Mouse (Mus musculus): ENCODE results near the gene Lpp. TPM values are rescaled to one million over a fixed set of nuclear protein-coding genes. Genes with fewer than 3 reads are reported as not detected.
A peak's percentile ranks its signal among the peaks of the same experiment; 100 is the strongest.

The Lpp gene
- polyA plus RNA-seq, 1 experiment from 2014 or later, result 13.3 TPM

DNA sequence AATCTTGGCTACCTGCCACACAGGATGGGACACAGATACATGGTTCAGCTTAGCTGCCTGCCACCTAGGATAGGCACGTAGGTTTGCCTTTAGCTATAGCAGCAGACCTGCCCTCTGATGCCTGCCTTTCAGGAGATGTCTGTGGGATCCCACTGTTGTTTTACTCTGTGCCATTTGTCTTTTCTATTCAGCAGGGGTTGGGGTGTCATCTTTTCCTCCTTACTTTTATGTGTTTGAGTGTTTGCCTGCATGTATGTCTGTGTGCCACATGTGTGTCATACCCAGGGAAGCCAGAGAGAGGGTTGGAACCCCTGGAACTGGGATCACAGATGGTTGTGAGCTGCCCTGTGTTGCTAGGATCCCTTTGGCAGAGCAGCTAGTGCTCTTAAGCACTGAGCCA, 84.7 kb downstream of the Lpp start:
- no peak overlapping the region for H3K4me2 ChIP-seq
- peaks cover 20% of the 10 kb centered on the region for H3K4me1 ChIP-seq (replicated peaks)
- ATAC-seq (ENCODE audit: low read depth), result no peak
- 71% methylated on average over 1 of the region's 1 CpGs for WGBS
- H3K36me3 ChIP-seq, result no peaks in the 10 kb centered on the region
- no peak overlapping the region for H3K9ac ChIP-seq
- no peaks in the 10 kb centered on the region for H3K27me3 ChIP-seq
- no peak overlapping the region for H3K4me3 ChIP-seq
- H3K27ac ChIP-seq (replicated peaks), result no peak overlapping the region
- H3K9me3 ChIP-seq, result no peaks in the 10 kb centered on the region

DNA sequence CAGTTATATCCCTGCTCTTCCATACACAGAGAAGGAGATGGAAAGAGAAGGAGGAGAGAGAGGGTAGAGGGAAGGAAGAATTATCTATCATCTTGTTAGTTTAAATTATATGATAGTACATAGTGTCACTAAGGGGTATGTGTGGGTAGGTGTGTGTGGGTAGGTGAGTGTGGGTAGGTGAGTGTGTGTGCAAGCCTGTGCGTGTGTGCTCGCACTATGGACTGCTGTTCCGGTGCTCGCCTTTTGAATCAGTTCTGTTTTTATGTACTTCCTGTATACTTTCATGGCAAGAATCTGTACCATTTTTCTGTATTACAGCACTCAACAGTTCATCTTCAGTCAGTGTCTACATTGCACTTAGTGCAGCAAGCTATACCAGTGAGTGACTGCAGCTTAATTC, 85.5 kb downstream of the Lpp start:
- 89% methylated on average over 4 of the region's 4 CpGs for WGBS

DNA sequence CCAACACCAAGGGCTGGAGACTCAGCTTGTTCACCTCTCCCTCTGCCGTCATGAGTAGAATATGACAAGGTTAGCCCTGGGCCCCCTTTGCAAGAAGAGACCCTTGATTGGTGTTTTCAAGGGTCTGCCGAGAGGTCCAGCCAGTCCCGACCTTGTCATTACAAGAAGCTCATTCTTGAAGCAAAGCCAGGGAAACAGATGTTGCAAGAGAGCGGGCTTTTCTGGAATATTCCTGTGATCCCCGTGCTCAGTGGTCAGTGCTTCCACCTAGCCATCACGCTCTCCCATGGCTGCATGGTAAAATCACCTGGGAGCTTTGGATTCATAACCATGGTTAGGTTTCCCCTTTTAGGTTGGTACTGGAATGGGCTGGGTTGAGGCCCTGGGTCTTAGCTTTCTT, 89.3 kb downstream of the Lpp start:
- no peak overlapping the region for H3K27ac ChIP-seq (replicated peaks)
- ATAC-seq (ENCODE audit: low read depth), result no peak
- H3K9ac ChIP-seq, result no peak overlapping the region
- H3K4me3 ChIP-seq, result no peak overlapping the region
- 90% methylated on average over 6 of the region's 6 CpGs for WGBS
- no peaks in the 10 kb centered on the region for H3K27me3 ChIP-seq
- 0 out of 2 replicates have a peak, but pooled peaks cover 2% of the 10 kb centered on the region for H3K4me1 ChIP-seq (replicated peaks)
- H3K4me2 ChIP-seq, result no peak overlapping the region
- no peaks in the 10 kb centered on the region for H3K36me3 ChIP-seq
- 0 out of 2 replicates have a peak, but pooled peaks cover 4% of the 10 kb centered on the region for H3K9me3 ChIP-seq

More for the DNA sequence above, 85.5 kb downstream of the Lpp start:
- Histone ChIP-seq H3K36me3 (no peaks in the 10 kb centered on the region), H3K4me3 (no peak overlapping the region), H3K27me3 (no peaks in the 10 kb centered on the region), H3K9me3 (no peaks in the 10 kb centered on the region), H3K4me2 (no peak overlapping the region), H3K9ac (no peak overlapping the region), H3K27ac (replicated peaks) (no peak overlapping the region), H3K4me1 (replicated peaks) (peaks cover 20% of the 10 kb centered on the region)
- no peak for ATAC-seq (ENCODE audit: low read depth)

DNA sequence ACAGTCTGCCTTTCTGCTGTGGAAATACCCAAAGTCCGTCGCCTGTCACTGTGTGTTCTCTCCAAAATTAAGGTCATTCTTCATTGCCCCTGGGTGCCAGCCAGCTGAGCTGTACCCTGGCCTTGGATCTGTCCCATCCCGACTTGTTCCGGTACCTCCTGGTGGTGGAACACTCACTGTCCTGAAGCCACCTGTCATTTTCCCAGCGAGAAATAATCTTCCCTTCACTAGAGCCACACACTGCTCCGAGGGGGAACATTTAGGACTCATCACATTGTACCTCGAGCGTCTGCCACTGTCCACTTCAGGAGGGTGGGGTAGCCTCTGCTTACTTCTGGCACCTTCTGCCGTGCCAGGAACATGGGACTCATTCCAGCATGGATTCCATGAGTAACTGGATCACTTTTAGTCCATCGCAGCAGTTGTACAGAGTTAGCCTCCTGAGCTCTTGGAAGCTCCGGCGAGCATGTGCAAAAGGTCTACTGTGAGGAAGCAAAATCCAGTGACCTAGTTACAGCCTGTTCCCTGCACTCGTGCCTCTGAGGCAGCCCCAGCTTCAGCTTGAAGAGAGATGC, 90.3 kb downstream of the Lpp start:
- Histone ChIP-seq H3K4me2 (no peak overlapping the region), H3K36me3 (no peaks in the 10 kb centered on the region), H3K27me3 (no peaks in the 10 kb centered on the region), H3K27ac (replicated peaks) (no peak overlapping the region), H3K9me3 (0 out of 2 replicates have a peak, but pooled peaks cover 4% of the 10 kb centered on the region), H3K4me3 (no peak overlapping the region), H3K4me1 (replicated peaks) (peaks cover 11% of the 10 kb centered on the region), H3K9ac (no peak overlapping the region)
- no peak for ATAC-seq (ENCODE audit: low read depth)
- 89% methylated on average over 13 of the region's 13 CpGs for WGBS

DNA sequence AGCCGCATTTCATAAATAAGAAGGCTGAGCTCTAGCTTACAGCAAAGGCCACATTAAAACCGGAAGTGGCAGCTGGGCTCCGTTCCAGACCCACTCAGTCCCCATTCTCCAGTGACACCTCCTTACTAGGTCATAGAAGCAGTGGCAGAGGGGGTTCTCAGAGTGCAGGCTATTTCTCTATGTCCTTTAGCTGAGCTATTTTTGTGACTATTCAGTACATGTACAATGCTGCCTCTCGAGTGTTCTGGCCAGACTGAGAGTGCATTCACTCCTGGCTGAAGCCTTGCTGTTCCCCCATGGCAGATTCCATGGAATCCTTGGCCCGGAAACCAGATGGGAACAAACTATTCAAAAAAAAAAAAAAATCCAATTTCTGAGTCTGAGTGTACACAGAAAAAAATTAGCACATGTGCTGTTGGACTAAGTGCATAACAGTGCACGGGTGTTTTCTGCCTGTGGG, 94.5 kb downstream of the Lpp start:
- no peaks in the 10 kb centered on the region for H3K27me3 ChIP-seq
- peaks cover 43% of the 10 kb centered on the region for H3K4me1 ChIP-seq (replicated peaks)
- H3K4me2 ChIP-seq, result no peak overlapping the region
- H3K4me3 ChIP-seq, result no peak overlapping the region
- H3K27ac ChIP-seq (replicated peaks), result 0 out of 2 replicates have a peak overlapping the region, but pooled peaks have one; percentile 33
- no peak overlapping the region for H3K9ac ChIP-seq
- 60% methylated on average over 6 of the region's 6 CpGs for WGBS
- H3K9me3 ChIP-seq, result 0 out of 2 replicates have a peak, but pooled peaks cover 4% of the 10 kb centered on the region
- H3K36me3 ChIP-seq, result no peaks in the 10 kb centered on the region
- no peak for ATAC-seq (ENCODE audit: low read depth)

DNA sequence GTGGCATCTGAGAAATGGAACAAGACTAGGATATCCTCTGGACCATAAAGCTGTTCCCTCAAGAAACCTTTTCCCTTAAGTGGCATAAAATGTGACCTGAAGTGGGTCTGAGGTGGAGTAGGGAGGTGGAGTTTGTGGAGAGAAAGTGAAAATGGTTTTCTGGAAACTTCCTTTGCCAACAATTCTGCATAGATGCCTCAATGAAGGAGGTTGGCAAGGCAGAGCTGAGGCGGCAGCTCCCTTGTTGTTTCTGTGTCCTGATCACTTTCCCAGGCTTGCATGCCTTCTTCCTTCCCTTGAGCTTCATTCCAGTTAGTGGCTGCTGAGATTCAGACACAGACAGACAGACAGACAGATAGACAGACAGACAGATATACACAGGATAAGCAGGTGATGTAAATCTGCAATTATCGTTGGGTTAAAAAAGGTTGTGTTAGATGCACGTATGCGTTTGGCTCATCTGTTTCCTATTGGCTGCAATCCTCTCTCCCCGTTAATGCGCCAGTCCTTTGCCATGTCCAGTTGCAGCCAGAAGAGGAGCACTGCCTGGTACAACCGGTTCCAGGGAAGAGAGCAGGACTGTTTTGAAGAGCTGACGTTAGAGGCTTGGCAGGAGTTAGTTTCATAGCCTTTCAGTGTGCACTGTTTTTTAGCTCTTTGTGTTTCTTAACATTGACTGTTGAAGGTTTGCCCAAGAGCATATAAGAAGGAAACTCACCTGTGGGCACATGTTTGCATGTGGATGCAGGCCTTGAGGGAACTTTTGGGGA, 96.4 kb downstream of the Lpp start:
- Histone ChIP-seq H3K4me2 (no peak overlapping the region), H3K27ac (replicated peaks) (peak overlapping the region; percentile 61; the same call in 1 of the 2 replicates)
- 90% methylated on average over 8 of the region's 8 CpGs for WGBS

DNA sequence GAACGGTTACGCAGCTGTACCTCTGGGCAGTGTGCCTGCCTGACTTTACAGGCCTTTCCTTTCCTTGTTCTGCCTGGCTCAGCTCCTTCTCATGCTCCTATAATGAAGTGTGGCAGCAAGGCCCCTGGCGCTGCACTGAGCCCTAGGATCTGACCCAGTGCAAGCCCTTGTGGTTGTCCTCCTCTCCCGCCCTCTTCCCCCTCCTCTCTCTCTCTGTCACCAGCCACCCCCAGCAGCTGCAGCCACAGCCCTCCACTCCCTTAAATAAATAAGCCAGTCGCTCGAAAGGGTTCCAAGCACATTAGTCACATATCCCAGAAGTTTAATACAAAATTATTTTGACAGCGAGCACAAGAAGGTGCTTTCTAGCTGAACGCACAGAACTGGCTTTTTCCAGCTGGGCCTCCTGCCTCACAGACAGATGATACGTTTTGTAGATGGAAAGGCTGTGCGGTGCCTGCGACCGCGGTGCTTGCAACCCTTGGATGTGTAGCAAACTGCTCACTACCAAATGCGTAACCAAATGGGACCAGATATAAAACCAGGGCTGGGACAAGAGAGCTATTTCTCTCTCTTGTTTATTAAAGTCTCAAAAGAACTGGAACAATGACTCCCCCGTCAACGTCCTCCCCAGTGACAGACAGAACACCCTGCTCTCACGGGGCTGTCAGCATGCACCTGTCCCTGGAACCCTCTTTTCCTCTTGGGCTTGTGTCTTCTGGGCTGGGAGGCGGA, 97.6 kb downstream of the Lpp start:
- Histone ChIP-seq H3K4me3 (no peak overlapping the region), H3K4me1 (replicated peaks) (peaks cover 68% of the 10 kb centered on the region), H3K27ac (replicated peaks) (peak overlapping the region; percentile 61), H3K4me2 (no peak overlapping the region), H3K9me3 (no peaks in the 10 kb centered on the region), H3K27me3 (no peaks in the 10 kb centered on the region), H3K9ac (no peak overlapping the region), H3K36me3 (no peaks in the 10 kb centered on the region)
- whole genome bisulfite sequencing, result 33% methylated on average over 18 of the region's 18 CpGs
- ATAC-seq (ENCODE audit: low read depth), result peak; percentile 59

More for the DNA sequence above, 96.4 kb downstream of the Lpp start:
- 0 out of 2 replicates have a peak, but pooled peaks cover 4% of the 10 kb centered on the region for H3K9me3 ChIP-seq
- H3K9ac ChIP-seq, result no peak overlapping the region
- no peak overlapping the region for H3K4me3 ChIP-seq
- no peak for ATAC-seq (ENCODE audit: low read depth)
- H3K27me3 ChIP-seq, result no peaks in the 10 kb centered on the region
- H3K36me3 ChIP-seq, result no peaks in the 10 kb centered on the region
- peaks cover 56% of the 10 kb centered on the region for H3K4me1 ChIP-seq (replicated peaks)

DNA sequence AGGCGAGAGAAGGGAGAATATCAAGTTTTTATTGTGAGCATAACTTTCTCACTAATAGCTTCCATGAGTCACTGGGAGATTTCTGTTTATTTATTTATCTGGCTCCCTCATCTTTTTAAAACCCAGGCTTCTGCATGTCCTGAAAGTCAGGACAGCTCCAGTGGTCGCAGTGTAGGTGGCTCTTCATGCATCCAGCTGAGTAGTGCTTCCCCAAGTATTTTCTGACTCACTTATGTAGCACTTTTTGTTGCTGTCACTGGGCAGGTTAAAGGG, 98.1 kb downstream of the Lpp start:
- Histone ChIP-seq H3K36me3 (no peaks in the 10 kb centered on the region), H3K4me1 (replicated peaks) (peaks cover 70% of the 10 kb centered on the region), H3K9me3 (no peaks in the 10 kb centered on the region), H3K9ac (no peak overlapping the region), H3K4me3 (no peak overlapping the region), H3K27ac (replicated peaks) (no peak overlapping the region), H3K27me3 (no peaks in the 10 kb centered on the region), H3K4me2 (no peak overlapping the region)
- 78% methylated on average over 2 of the region's 2 CpGs for WGBS
- no peak for ATAC-seq (ENCODE audit: low read depth)

DNA sequence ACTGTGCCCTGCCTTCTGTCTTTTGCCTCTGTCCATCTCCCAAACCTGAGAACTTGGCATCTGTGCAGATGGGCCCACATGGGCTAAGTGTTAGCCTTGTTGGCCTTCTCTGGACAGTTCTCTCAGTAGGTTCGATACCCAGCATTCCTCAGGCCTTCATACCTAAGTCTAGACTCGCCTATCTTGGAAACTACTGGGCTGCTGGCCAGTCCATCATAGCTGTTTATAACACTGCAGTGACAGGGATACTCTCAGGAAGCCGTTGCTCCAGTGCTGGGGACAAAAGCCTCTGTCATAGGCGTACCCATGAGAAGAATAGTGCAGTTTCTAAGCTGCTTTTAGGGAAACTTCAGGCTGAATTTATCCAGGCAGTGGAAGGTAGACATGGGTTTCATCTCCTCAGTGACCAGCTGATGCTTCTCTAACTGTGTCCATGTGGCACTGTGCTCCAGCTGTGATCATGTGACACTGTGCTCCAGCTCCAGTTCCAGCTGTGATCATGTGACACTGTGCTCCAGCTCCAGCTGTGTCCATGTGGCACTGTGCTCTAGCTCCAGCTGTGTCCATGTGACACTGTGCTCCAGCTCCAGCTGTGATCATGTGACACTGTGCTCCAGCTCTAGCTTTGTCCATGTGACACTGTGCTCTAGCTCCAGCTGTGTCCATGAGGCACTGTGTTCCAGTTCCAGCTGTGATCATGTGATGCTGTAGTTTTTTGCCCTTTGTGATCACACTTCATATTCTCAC, 99.1 kb downstream of the Lpp start:
- H3K4me2 ChIP-seq, result no peak overlapping the region
- peaks cover 70% of the 10 kb centered on the region for H3K4me1 ChIP-seq (replicated peaks)
- 69% methylated on average over 4 of the region's 4 CpGs for WGBS
- no peaks in the 10 kb centered on the region for H3K27me3 ChIP-seq
- H3K36me3 ChIP-seq, result no peaks in the 10 kb centered on the region
- no peak overlapping the region for H3K9ac ChIP-seq
- no peak for ATAC-seq (ENCODE audit: low read depth)
- no peaks in the 10 kb centered on the region for H3K9me3 ChIP-seq
- H3K27ac ChIP-seq (replicated peaks), result no peak overlapping the region
- no peak overlapping the region for H3K4me3 ChIP-seq

DNA sequence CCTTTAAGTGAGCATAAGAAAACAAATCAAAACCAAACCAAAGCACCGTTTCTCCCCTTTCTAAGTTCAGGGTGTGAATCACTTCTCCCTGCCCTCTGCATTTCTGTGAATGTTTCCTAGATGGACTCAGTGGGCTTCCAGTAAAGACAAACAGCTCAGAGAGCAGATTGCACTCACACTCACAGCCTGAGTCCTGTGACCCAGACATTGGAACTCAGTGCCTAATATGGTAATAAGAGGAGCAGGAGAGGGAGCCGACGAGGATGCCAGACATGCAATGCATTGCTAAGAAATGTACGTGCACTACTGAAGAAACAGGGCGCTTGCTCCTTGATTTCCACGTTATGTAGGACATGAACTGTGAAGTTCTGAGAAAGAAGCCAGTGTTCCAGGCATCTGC, 101.2 kb downstream of the Lpp start:
- H3K4me2 ChIP-seq, result no peak overlapping the region
- ATAC-seq (ENCODE audit: low read depth), result no peak
- 48% methylated on average over 6 of the region's 6 CpGs for WGBS

DNA sequence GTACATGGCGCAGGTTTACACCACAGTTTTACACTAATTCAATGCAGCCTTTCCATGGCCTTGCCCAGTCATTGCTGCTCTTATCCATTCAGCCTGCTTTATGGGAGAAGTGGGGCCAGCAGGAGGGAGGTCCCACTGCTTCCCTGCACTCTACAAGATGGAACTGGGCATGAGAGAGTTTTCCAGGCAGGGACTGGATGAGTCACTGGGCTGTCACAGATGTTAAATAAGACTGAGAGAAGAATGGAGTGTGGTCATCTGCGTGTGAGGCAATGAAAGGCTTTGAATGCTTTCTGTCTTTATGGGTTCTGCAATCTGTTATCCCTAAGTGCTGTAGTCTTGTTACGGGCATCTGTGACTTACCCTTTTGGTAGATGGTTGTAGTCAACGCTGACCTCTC, 102.2 kb downstream of the Lpp start:
- H3K4me3 ChIP-seq, result no peak overlapping the region
- H3K9ac ChIP-seq, result no peak overlapping the region
- no peaks in the 10 kb centered on the region for H3K36me3 ChIP-seq
- ATAC-seq (ENCODE audit: low read depth), result no peak
- H3K4me2 ChIP-seq, result no peak overlapping the region
- WGBS, result 42% methylated on average over 4 of the region's 4 CpGs
- H3K9me3 ChIP-seq, result no peaks in the 10 kb centered on the region
- H3K4me1 ChIP-seq (replicated peaks), result peaks cover 53% of the 10 kb centered on the region
- H3K27me3 ChIP-seq, result no peaks in the 10 kb centered on the region
- no peak overlapping the region for H3K27ac ChIP-seq (replicated peaks)

More for the DNA sequence above, 101.2 kb downstream of the Lpp start:
- Histone ChIP-seq H3K4me1 (replicated peaks) (peaks cover 57% of the 10 kb centered on the region), H3K27me3 (no peaks in the 10 kb centered on the region), H3K36me3 (no peaks in the 10 kb centered on the region), H3K9me3 (no peaks in the 10 kb centered on the region), H3K4me3 (no peak overlapping the region), H3K27ac (replicated peaks) (no peak overlapping the region), H3K9ac (no peak overlapping the region)

DNA sequence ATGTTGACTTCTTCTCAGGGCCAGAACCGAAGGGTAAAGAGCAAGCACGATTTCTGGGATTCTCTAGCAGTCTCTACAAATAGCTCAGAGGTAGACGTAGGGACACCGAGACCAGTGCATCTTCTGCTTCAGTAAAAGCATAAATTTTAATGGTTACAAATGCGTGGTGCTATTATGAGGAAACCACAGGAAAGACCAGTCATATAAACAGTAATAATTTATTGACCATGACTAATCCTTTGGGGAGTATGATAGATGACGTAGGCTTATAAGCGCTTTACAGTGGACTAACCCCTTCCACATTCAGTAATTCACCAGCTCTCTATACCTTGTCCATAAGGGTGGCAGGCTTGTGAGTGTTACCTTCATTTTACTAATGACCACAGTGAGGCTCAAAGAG, 103.3 kb downstream of the Lpp start:
- Histone ChIP-seq H3K9me3 (no peaks in the 10 kb centered on the region), H3K4me1 (replicated peaks) (peaks cover 53% of the 10 kb centered on the region), H3K4me2 (no peak overlapping the region), H3K27me3 (no peaks in the 10 kb centered on the region), H3K4me3 (no peak overlapping the region), H3K27ac (replicated peaks) (no peak overlapping the region), H3K36me3 (no peaks in the 10 kb centered on the region), H3K9ac (no peak overlapping the region)
- 53% methylated on average over 7 of the region's 7 CpGs for WGBS
- ATAC-seq (ENCODE audit: low read depth), result no peak

Measured in neural tube, embryonic 13.5 days (tissue).